34 mouse cellular contexts compared by ENCODE assay signal in the genomic region with DNA sequence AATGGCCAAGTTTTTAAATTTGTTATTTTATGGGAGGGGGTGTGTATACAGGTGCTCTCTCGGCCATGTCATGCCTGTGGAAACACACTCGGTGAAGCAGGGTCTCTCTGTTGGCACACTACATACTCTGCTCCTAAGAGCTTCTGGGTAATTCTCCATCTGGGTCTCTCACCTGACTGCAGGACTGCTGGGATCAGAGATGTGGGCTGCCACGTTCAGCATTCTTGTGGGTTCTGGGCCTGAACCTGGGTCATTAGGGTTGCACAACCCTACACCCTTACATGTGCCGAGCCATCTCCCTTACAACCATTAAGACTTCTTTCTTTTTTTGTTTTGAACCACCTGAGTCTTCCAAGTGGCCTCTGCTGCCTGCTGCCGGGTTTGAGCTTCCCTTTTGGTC. TPM values are rescaled to one million over a fixed set of nuclear protein-coding genes. Genes with fewer than 3 reads are reported as not detected.
DNase-seq lines count a peak whose midpoint lies in the region; ATAC-seq and TF ChIP-seq lines count a peak whose summit lies in the region.
"Had no signal": no experiment of that assay in that cellular context is flagged by ENCODE, and none has a peak within 500 bp of the region (broad histone marks: within the 10 kb centered on the region; RNA-seq: fewer than 3 reads in every experiment).

No protein-coding gene starts in this region.

- H3K36me3 ChIP-seq in kidney, adult 2 months (ENCODE audit: control insufficient read depth, insufficient read depth, low read length), result no peaks in the 10 kb centered on the region
- peaks cover 9% of the 10 kb centered on the region; the same call in 1 of the 2 replicates for H3K36me3 ChIP-seq in kidney, embryonic 15.5 days
- H3K36me3 ChIP-seq in kidney, embryonic 16.5 days (ENCODE audit: insufficient read depth, low read length), result peaks cover 10% of the 10 kb centered on the region; the same call in 1 of the 2 replicates
- H3K36me3 ChIP-seq in kidney, postnatal 0 days (ENCODE audit: insufficient read depth, low read length), result 0 out of 2 replicates have a peak, but pooled peaks cover 3% of the 10 kb centered on the region

- TF ChIP-seq CTCF in kidney, adult 2 months (conservative IDR thresholded peaks at IDR 0.05; ENCODE audit: insufficient read depth, insufficient read length, low read depth, low read length), result no peak
- no peak for TF ChIP-seq CTCF in kidney, postnatal 0 days (IDR thresholded peaks at IDR 0.05; ENCODE audit: low read depth)

- H3K4me1 ChIP-seq in kidney, adult 2 months (ENCODE audit: control insufficient read depth, insufficient read depth, low read length), result peaks cover 24% of the 10 kb centered on the region
- H3K4me1 ChIP-seq in kidney, embryonic 15.5 days, result peaks cover 50% of the 10 kb centered on the region
- H3K4me1 ChIP-seq in kidney, embryonic 16.5 days (ENCODE audit: insufficient read depth, low read length), result peaks cover 36% of the 10 kb centered on the region
- no peaks in the 10 kb centered on the region; the same call in 1 of the 2 replicates for H3K4me1 ChIP-seq in kidney, postnatal 0 days (replicated peaks; ENCODE audit: insufficient read depth, low read length)
- H3K4me1 ChIP-seq: forebrain, embryonic 13.5 days had no signal

- no peaks in the 10 kb centered on the region for H3K27me3 ChIP-seq in kidney, adult 2 months (replicated peaks; ENCODE audit: control insufficient read depth, insufficient read depth, low read length)
- no peaks in the 10 kb centered on the region for H3K27me3 ChIP-seq in kidney, embryonic 15.5 days
- no peaks in the 10 kb centered on the region for H3K27me3 ChIP-seq in kidney, embryonic 16.5 days (ENCODE audit: insufficient read depth, low read length)
- no peaks in the 10 kb centered on the region for H3K27me3 ChIP-seq in kidney, postnatal 0 days (ENCODE audit: insufficient read depth, low read length)
- H3K27me3 ChIP-seq: embryonic facial prominence, embryonic 13.5 days; forebrain, embryonic 13.5 days; heart, embryonic 13.5 days had no signal

- no peak overlapping the region for H3K4me2 ChIP-seq in kidney, embryonic 15.5 days
- no peak overlapping the region for H3K4me2 ChIP-seq in kidney, embryonic 16.5 days (replicated peaks; ENCODE audit: low read depth, low read length)
- no peak overlapping the region for H3K4me2 ChIP-seq in kidney, postnatal 0 days (ENCODE audit: low read length)
- H3K4me2 ChIP-seq: embryonic facial prominence, embryonic 13.5 days; forebrain, embryonic 13.5 days; hindbrain, embryonic 14.5 days had no signal

- no peaks in the 10 kb centered on the region for H3K9me3 ChIP-seq in kidney, embryonic 15.5 days (replicated peaks)
- no peaks in the 10 kb centered on the region for H3K9me3 ChIP-seq in kidney, embryonic 16.5 days (ENCODE audit: low read length)
- no peaks in the 10 kb centered on the region for H3K9me3 ChIP-seq in kidney, postnatal 0 days (replicated peaks; ENCODE audit: low read length)
- H3K9me3 ChIP-seq: embryonic facial prominence, embryonic 10.5 days; embryonic facial prominence, embryonic 13.5 days; forebrain, embryonic 10.5 days; forebrain, embryonic 13.5 days; heart, embryonic 10.5 days; heart, embryonic 13.5 days had no signal

- peak overlapping the region; percentile 10; the same call in 1 of the 2 replicates for H3K4me3 ChIP-seq in kidney, adult 2 months (ENCODE audit: insufficient read depth, low read depth, low read length)
- H3K4me3 ChIP-seq in kidney, embryonic 15.5 days (replicated peaks), result no peak overlapping the region
- H3K4me3 ChIP-seq in kidney, embryonic 16.5 days (ENCODE audit: low read length), result no peak overlapping the region
- H3K4me3 ChIP-seq in kidney, postnatal 0 days (replicated peaks; ENCODE audit: low read depth, low read length), result no peak overlapping the region
- H3K4me3 ChIP-seq: embryonic facial prominence, embryonic 10.5 days; embryonic facial prominence, embryonic 13.5 days; forebrain, embryonic 10.5 days; forebrain, embryonic 13.5 days; heart, adult 2 months; heart, embryonic 10.5 days; heart, embryonic 13.5 days had no signal

- peak overlapping the region; percentile 100 for H3K27ac ChIP-seq in kidney, adult 2 months (ENCODE audit: insufficient read depth, low read depth, low read length)
- H3K27ac ChIP-seq in kidney, embryonic 15.5 days, result peak overlapping the region; percentile 64; the same call in 1 of the 2 replicates
- peak overlapping the region; percentile 74 for H3K27ac ChIP-seq in kidney, embryonic 16.5 days (ENCODE audit: low read length)
- peak overlapping the region; percentile 92 for H3K27ac ChIP-seq in kidney, postnatal 0 days
- H3K27ac ChIP-seq: embryonic facial prominence, embryonic 10.5 days; embryonic facial prominence, embryonic 13.5 days; forebrain, embryonic 10.5 days; forebrain, embryonic 13.5 days; heart, embryonic 10.5 days; heart, embryonic 13.5 days; hindbrain, embryonic 14.5 days had no signal

- peak; percentile 50 for DNase-seq in kidney, adult 2 months
- no peak for DNase-seq in kidney, adult 11 months
- no peak for DNase-seq in kidney, adult 8-10 months
- DNase-seq in kidney, postnatal 0 days (ENCODE audit: low spot score), result no peak
- DNase-seq: adrenal gland, adult 2 months; adrenal gland, postnatal 14 days; cerebellum, adult 11 months; cerebellum, adult 2 months; cerebellum, adult 9-11 months; cerebellum, postnatal 36 days; embryo, embryonic 11 days; gastrocnemius, postnatal 10 days; gastrocnemius, postnatal 36 days; heart, adult 2 months; heart, postnatal 14 days; heart, postnatal 4 days had no signal

- H3K9ac ChIP-seq in kidney, embryonic 15.5 days, result no peak overlapping the region
- H3K9ac ChIP-seq in kidney, embryonic 16.5 days (replicated peaks; ENCODE audit: low read length), result no peak overlapping the region
- no peak overlapping the region for H3K9ac ChIP-seq in kidney, postnatal 0 days (ENCODE audit: low read depth, low read length)
- H3K9ac ChIP-seq: embryonic facial prominence, embryonic 13.5 days; forebrain, embryonic 13.5 days; heart, embryonic 13.5 days; hindbrain, embryonic 14.5 days had no signal

- TF ChIP-seq POLR2A in kidney, adult 2 months (IDR thresholded peaks at IDR 0.05; ENCODE audit: low read depth, low read length), result no peak

- 32% methylated on average over 5 of the region's 5 CpGs for WGBS in kidney, adult 2 months
- WGBS in kidney, embryonic 15.5 days, result 76% methylated on average over 5 of the region's 5 CpGs
- WGBS in kidney, embryonic 16.5 days, result 66% methylated on average over 5 of the region's 5 CpGs
- WGBS in kidney, postnatal 0 days, result 63% methylated on average over 5 of the region's 5 CpGs

- no peak for ATAC-seq in kidney, embryonic 15.5 days (replicated peaks; ENCODE audit: low FRiP score)
- no peak for ATAC-seq in kidney, embryonic 16.5 days (ENCODE audit: low FRiP score, low TSS enrichment)
- no peak for ATAC-seq in kidney, postnatal 0 days (replicated peaks; ENCODE audit: low FRiP score, low read depth)
- no peak for ATAC-seq in erythroblast, adult 5-6 weeks (replicated peaks; ENCODE audit: low FRiP score, poor library complexity, severe bottlenecking)
- ATAC-seq: CD4-positive, CD25-positive, alpha-beta regulatory T cell, adult 4 months; forebrain, embryonic 13.5 days; forebrain, embryonic 16.5 days had no signal

RNA-seq across cellular contexts. Expression of a gene that starts 2.5 kb away (rescaled TPM):
- 259 and 302 TPM in 2 replicates for polyA plus RNA-seq in kidney, adult 2 months (2012; rRNA removed)
- polyA plus RNA-seq in kidney, embryonic 15.5 days (2015; fragmentation: Nextera tagmentation; extraction: Ambion mirVana), result 12.0 and 12.6 TPM in 2 replicates
- 21.8 and 28.9 TPM in 2 replicates for polyA plus RNA-seq in kidney, embryonic 16.5 days (2015; fragmentation: Nextera tagmentation; extraction: Ambion mirVana)
- 37.9 and 45.2 TPM in 2 replicates for polyA plus RNA-seq in kidney, postnatal 0 days (2015; fragmentation: Nextera tagmentation; extraction: Ambion mirVana)
- 0.38 and 0.63 TPM in 2 replicates for total RNA-seq in erythroblast, adult 5-6 weeks (2015; ENCODE audit: low replicate concordance)
- not detected in 2 replicates for total RNA-seq in erythroblast, adult 5-6 weeks (2017; ENCODE audit: low replicate concordance)
- total RNA-seq: granulocyte monocyte progenitor cell, adult 5-6 weeks had no signal
- polyA plus RNA-seq: CD4-positive, CD25-positive, alpha-beta regulatory T cell, adult 4 months; forebrain, embryonic 10.5 days; heart, embryonic 10.5 days; hindbrain, embryonic 11.5 days had no signal

RNA-seq across cellular contexts. Expression of a gene that starts 12.8 kb away (rescaled TPM):
- 240 and 279 TPM in 2 replicates for polyA plus RNA-seq in kidney, adult 2 months (2012; rRNA removed)
- 37.4 and 43.5 TPM in 2 replicates for polyA plus RNA-seq in kidney, embryonic 15.5 days (2015; fragmentation: Nextera tagmentation; extraction: Ambion mirVana)
- polyA plus RNA-seq in kidney, embryonic 16.5 days (2015; fragmentation: Nextera tagmentation; extraction: Ambion mirVana), result 69.8 and 72.7 TPM in 2 replicates
- polyA plus RNA-seq in kidney, postnatal 0 days (2015; fragmentation: Nextera tagmentation; extraction: Ambion mirVana), result 198 and 199 TPM in 2 replicates
- total RNA-seq in erythroblast, adult 5-6 weeks (2015; ENCODE audit: low replicate concordance), result not detected in 2 replicates
- not detected in 2 replicates for total RNA-seq in erythroblast, adult 5-6 weeks (2017; ENCODE audit: low replicate concordance)
- total RNA-seq: adrenal gland, adult 2 months; adrenal gland, postnatal 14 days; gastrocnemius, adult 18-20 months; gastrocnemius, postnatal 10 days; gastrocnemius, postnatal 36 days; granulocyte monocyte progenitor cell, adult 5-6 weeks; heart, adult 2 months; heart, postnatal 14 days; heart, postnatal 4 days; MEL had no signal
- polyA plus RNA-seq: adrenal gland, adult 2 months; C2C12; CD4-positive, CD25-positive, alpha-beta regulatory T cell, adult 4 months; cerebellum, adult 2 months; cortical plate, adult 2 months; forebrain, embryonic 10.5 days; forebrain, embryonic 13.5 days; forebrain, embryonic 16.5 days; heart, adult 2 months; heart, embryonic 10.5 days; heart, embryonic 13.5 days; hindbrain, embryonic 11.5 days; hindbrain, embryonic 14.5 days had no signal
